Mouse (Mus musculus) left cerebral cortex, adult 18-20 months (tissue): ENCODE results near the gene Sept10. TPM values are rescaled to one million over a fixed set of nuclear protein-coding genes. Genes with fewer than 3 reads are reported as not detected.

Experiments
- total RNA-seq, 2 experiments: library from RNA; stranded (reverse); gene quantifications; 2 replicates each; pipeline ENCODE4 v1.2.3; 2021

Sept10 gene
- total RNA-seq, 2 experiments from 2014 or later: 5.5 to 7.1 TPM

Other genes starting within 250 kb of the Sept10 start
- 1 to 10 TPM; 6.9 to 7.8 TPM for gene Sowahc, start 106 bp upstream of the Sept10 start, total RNA-seq
- 10 to 100 TPM; 44.8 to 49.7 TPM for gene P4ha1, start 101.4 kb upstream of the Sept10 start, total RNA-seq
- 10 to 100 TPM; 46.4 to 50.8 TPM for gene Gm10273, start 173.8 kb upstream of the Sept10 start, total RNA-seq
- not detected for gene Pla2g12b, start 181.8 kb upstream of the Sept10 start, total RNA-seq
- under 1 TPM; 0.19 to 0.35 TPM for gene Oit3, start 219.9 kb upstream of the Sept10 start, total RNA-seq